Mouse (Mus musculus): ENCODE data around the gene Dync1i1. TPM values are rescaled to one million over a fixed set of nuclear protein-coding genes. Genes with fewer than 3 reads are reported as not detected.
A peak's percentile ranks its signal among the peaks of the same experiment; 100 is the strongest.

Gene Dync1i1
- total and polyA plus RNA-seq, 3 experiments: 0.41 to 0.43 (median 0.42) TPM

- Histone ChIP-seq H3K9ac (ENCODE audit: low read depth, low read length) (no peak overlapping the region), H3K27me3 (ENCODE audit: control insufficient read depth, insufficient read depth, low read length) (no peaks in the 10 kb centered on the region; the same call in 1 of the 2 replicates), H3K4me3 (no peak overlapping the region), H3K4me1 (ENCODE audit: control insufficient read depth, insufficient read depth, low read length) (no peaks in the 10 kb centered on the region), H3K36me3 (ENCODE audit: control insufficient read depth, insufficient read depth, low read length) (no peaks in the 10 kb centered on the region), H3K27ac (no peak overlapping the region), H3K79me2 (replicated peaks; ENCODE audit: control insufficient read depth, insufficient read depth, low read length) (no peaks in the 10 kb centered on the region)
- 91% methylated on average over 7 of the region's 7 CpGs for WGBS
- TF ChIP-seq EP300 (IDR thresholded peaks at IDR 0.05; ENCODE audit: insufficient read depth, low read depth, low read length): no peak
- DNase-seq: no peak
- intact Hi-C loops (cut with DNase I): no loop called here
These were observed 240.9 kb downstream of the Dync1i1 start for GRCm38 (mm10) chr6:5966376-5966775.

GRCm38 (mm10) chr6:5966806-5967445, 241.5 kb downstream of the Dync1i1 start:
- TF ChIP-seq CTCF (IDR thresholded peaks at IDR 0.05) (no peak), EP300 (IDR thresholded peaks at IDR 0.05; ENCODE audit: insufficient read depth, low read depth, low read length) (no peak), POLR2A (IDR thresholded peaks at IDR 0.05; ENCODE audit: insufficient read depth, low read depth, low read length) (no peak)
- H3K36me3 ChIP-seq (ENCODE audit: control insufficient read depth, insufficient read depth, low read length): no peaks in the 10 kb centered on the region
- 81% methylated on average over 8 of the region's 8 CpGs for WGBS
- no peak overlapping the region for H3K27ac ChIP-seq
- no peaks in the 10 kb centered on the region for H3K79me2 ChIP-seq (replicated peaks; ENCODE audit: control insufficient read depth, insufficient read depth, low read length)
- intact Hi-C loops (cut with DNase I): no loop called here
- no peak overlapping the region for H3K4me3 ChIP-seq
- H3K9ac ChIP-seq (ENCODE audit: low read depth, low read length): no peak overlapping the region
- H3K27me3 ChIP-seq (ENCODE audit: control insufficient read depth, insufficient read depth, low read length): no peaks in the 10 kb centered on the region; the same call in 1 of the 2 replicates
- no peak for DNase-seq
- H3K4me1 ChIP-seq (ENCODE audit: control insufficient read depth, insufficient read depth, low read length): no peaks in the 10 kb centered on the region

GRCm38 (mm10) chr6:5967545-5967944, 242.1 kb downstream of the Dync1i1 start:
- no peak overlapping the region for H3K27ac ChIP-seq
- no peak overlapping the region for H3K9ac ChIP-seq (ENCODE audit: low read depth, low read length)
- TF ChIP-seq CTCF (IDR thresholded peaks at IDR 0.05): no peak
- no peak for TF ChIP-seq EP300 (IDR thresholded peaks at IDR 0.05; ENCODE audit: insufficient read depth, low read depth, low read length)
- no peak for TF ChIP-seq POLR2A (IDR thresholded peaks at IDR 0.05; ENCODE audit: insufficient read depth, low read depth, low read length)
- intact Hi-C loops (cut with DNase I): no loop called here
- no peaks in the 10 kb centered on the region; the same call in 1 of the 2 replicates for H3K27me3 ChIP-seq (ENCODE audit: control insufficient read depth, insufficient read depth, low read length)
- WGBS: 73% methylated on average over 4 of the region's 4 CpGs
- H3K79me2 ChIP-seq (replicated peaks; ENCODE audit: control insufficient read depth, insufficient read depth, low read length): no peaks in the 10 kb centered on the region
- no peak for DNase-seq
- H3K4me1 ChIP-seq (ENCODE audit: control insufficient read depth, insufficient read depth, low read length): no peaks in the 10 kb centered on the region
- no peaks in the 10 kb centered on the region for H3K36me3 ChIP-seq (ENCODE audit: control insufficient read depth, insufficient read depth, low read length)
- no peak overlapping the region for H3K4me3 ChIP-seq

- Histone ChIP-seq H3K36me3 (ENCODE audit: control insufficient read depth, insufficient read depth, low read length) (no peaks in the 10 kb centered on the region), H3K4me3 (no peak overlapping the region), H3K27me3 (ENCODE audit: control insufficient read depth, insufficient read depth, low read length) (no peaks in the 10 kb centered on the region), H3K9ac (ENCODE audit: low read depth, low read length) (no peak overlapping the region), H3K27ac (no peak overlapping the region), H3K4me1 (ENCODE audit: control insufficient read depth, insufficient read depth, low read length) (no peaks in the 10 kb centered on the region), H3K79me2 (replicated peaks; ENCODE audit: control insufficient read depth, insufficient read depth, low read length) (no peaks in the 10 kb centered on the region)
- WGBS: 55% methylated on average over 8 of the region's 8 CpGs
- intact Hi-C loops (cut with DNase I): no loop called here
- TF ChIP-seq POLR2A (IDR thresholded peaks at IDR 0.05; ENCODE audit: insufficient read depth, low read depth, low read length) (no peak), CTCF (IDR thresholded peaks at IDR 0.05) (no peak), EP300 (IDR thresholded peaks at IDR 0.05; ENCODE audit: insufficient read depth, low read depth, low read length) (no peak)
- no peak for DNase-seq
These were observed 244.2 kb downstream of the Dync1i1 start for GRCm38 (mm10) chr6:5969613-5970012.

GRCm38 (mm10) chr6:5976241-5976640, 250.8 kb downstream of the Dync1i1 start:
- DNase-seq: no peak
- H3K79me2 ChIP-seq (replicated peaks; ENCODE audit: control insufficient read depth, insufficient read depth, low read length): no peaks in the 10 kb centered on the region
- WGBS: 25% methylated on average over 4 of the region's 4 CpGs
- no peak overlapping the region for H3K9ac ChIP-seq (ENCODE audit: low read depth, low read length)
- intact Hi-C loops (cut with DNase I): no loop called here
- H3K27ac ChIP-seq: no peak overlapping the region
- no peaks in the 10 kb centered on the region for H3K36me3 ChIP-seq (ENCODE audit: control insufficient read depth, insufficient read depth, low read length)
- TF ChIP-seq CTCF (IDR thresholded peaks at IDR 0.05): no peak
- TF ChIP-seq POLR2A (IDR thresholded peaks at IDR 0.05; ENCODE audit: insufficient read depth, low read depth, low read length): no peak
- TF ChIP-seq EP300 (IDR thresholded peaks at IDR 0.05; ENCODE audit: insufficient read depth, low read depth, low read length): no peak
- no peaks in the 10 kb centered on the region; the same call in 1 of the 2 replicates for H3K4me1 ChIP-seq (ENCODE audit: control insufficient read depth, insufficient read depth, low read length)
- H3K27me3 ChIP-seq (ENCODE audit: control insufficient read depth, insufficient read depth, low read length): no peaks in the 10 kb centered on the region
- H3K4me3 ChIP-seq: no peak overlapping the region

GRCm38 (mm10) chr6:5977238-5977920, 251.9 kb downstream of the Dync1i1 start:
- H3K4me3 ChIP-seq: no peak overlapping the region
- WGBS: 28% methylated on average over 15 of the region's 15 CpGs
- no peak overlapping the region for H3K9ac ChIP-seq (ENCODE audit: low read depth, low read length)
- H3K27me3 ChIP-seq (ENCODE audit: control insufficient read depth, insufficient read depth, low read length): no peaks in the 10 kb centered on the region
- no peaks in the 10 kb centered on the region for H3K79me2 ChIP-seq (replicated peaks; ENCODE audit: control insufficient read depth, insufficient read depth, low read length)
- no peaks in the 10 kb centered on the region for H3K36me3 ChIP-seq (ENCODE audit: control insufficient read depth, insufficient read depth, low read length)
- H3K4me1 ChIP-seq (ENCODE audit: control insufficient read depth, insufficient read depth, low read length): no peaks in the 10 kb centered on the region; the same call in 1 of the 2 replicates
- peak; percentile 39 to 42 for DNase-seq
- TF ChIP-seq POLR2A (IDR thresholded peaks at IDR 0.05; ENCODE audit: insufficient read depth, low read depth, low read length) (no peak), EP300 (IDR thresholded peaks at IDR 0.05; ENCODE audit: insufficient read depth, low read depth, low read length) (no peak), CTCF (IDR thresholded peaks at IDR 0.05) (no peak)
- intact Hi-C loops (cut with DNase I): no loop called here
- no peak overlapping the region for H3K27ac ChIP-seq
